Mouse (Mus musculus) lung, postnatal 4 days (tissue): ENCODE results near the gene Tax1bp3.

Experiments
- DNase-seq, 2 experiments: peaks; one replicate each; pipeline ENCODE4 v3.0.0; 2021

Gene Tax1bp3

DNA sequence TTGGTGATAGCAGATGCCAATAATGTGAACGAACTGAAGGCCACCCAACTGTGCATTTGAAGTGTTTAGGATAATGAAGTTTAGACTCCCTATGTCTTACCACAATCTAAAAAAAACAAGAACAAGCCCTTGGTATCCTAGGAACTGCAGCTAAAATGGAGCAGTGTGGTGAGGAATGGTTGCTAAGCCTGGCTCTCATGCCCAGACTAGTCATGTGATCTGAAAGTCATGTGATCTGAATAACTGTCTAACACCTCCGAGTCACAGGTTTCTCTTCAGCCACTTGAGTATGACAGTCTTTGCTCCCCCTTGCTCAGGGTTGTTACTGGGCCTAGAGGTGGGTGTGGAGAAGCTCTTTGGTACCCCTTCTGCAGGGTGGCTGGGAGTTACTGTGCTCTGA is 55.6 kb downstream of the Tax1bp3 start:
- DNase-seq: no peak
